Mouse (Mus musculus): ENCODE results near the gene C1qb. TPM values are rescaled to one million over a fixed set of nuclear protein-coding genes. Genes with fewer than 3 reads are reported as not detected.

The C1qb gene
- polyA plus RNA-seq, 1 experiment from 2014 or later = 53.9 TPM

DNA sequence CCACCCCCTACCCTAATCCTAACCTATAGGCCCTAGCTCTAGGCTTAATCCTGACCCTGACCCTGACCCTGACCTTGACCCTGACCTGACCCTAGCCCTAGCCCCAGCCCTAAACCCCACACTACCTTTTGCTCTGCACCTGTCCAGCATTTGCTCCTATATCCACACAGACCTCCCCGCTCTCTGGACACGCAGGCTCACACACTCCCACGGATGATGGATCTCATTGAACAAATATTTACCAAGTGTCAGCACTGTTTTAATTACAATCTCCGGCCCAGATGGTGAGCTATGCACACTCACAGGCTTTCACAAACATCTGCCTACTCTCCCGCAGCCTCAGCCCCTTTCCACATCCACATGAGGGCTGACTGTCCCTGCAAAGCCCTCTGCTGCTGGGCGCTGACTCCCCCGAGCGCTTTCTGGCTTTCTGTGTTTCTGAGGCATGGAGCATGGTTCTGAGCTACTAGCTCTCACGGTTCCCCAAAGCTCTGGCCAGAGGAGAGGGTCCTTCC is 12.2 kb upstream of the C1qb start:
- 60% methylated on average over 9 of the region's 9 CpGs for WGBS
- Histone ChIP-seq H3K9me3 (ENCODE audit: control insufficient read depth, low read length) (no peaks in the 10 kb centered on the region), H3K4me3 (ENCODE audit: low read length) (no peak overlapping the region), H3K9ac (ENCODE audit: low read depth, low read length) (no peak overlapping the region), H3K4me2 (ENCODE audit: low read length) (no peak overlapping the region), H3K27ac (ENCODE audit: low read depth, low read length) (no peak overlapping the region), H3K4me1 (ENCODE audit: control insufficient read depth, insufficient read depth, low read depth, low read length) (no peaks in the 10 kb centered on the region), H3K27me3 (replicated peaks; ENCODE audit: control insufficient read depth, insufficient read depth, low read length) (peaks cover 10% of the 10 kb centered on the region; the same call in 1 of the 2 replicates), H3K36me3 (ENCODE audit: control insufficient read depth, insufficient read depth, low read length) (no peaks in the 10 kb centered on the region)
- no peak for ATAC-seq

DNA sequence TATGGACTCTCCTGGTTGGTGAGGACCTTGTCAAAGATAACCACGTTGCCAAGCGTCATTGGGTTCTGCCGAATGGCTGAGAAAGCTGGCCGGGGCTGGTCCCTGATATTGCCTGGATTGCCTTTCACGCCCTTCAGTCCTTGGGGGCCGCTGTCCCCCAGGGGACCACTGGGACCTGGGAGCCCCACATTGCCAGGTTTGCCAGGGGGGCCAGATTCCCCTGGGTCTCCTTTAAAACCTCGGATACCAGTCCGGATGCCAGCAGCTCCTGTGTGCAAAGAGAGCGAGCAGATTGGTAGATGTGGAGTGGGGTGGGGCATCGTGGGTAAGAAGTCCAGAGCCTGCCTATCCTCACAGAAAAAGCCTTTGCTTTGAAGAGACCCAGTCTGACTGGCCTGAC is 10.5 kb upstream of the C1qb start:
- no peak overlapping the region for H3K9ac ChIP-seq (ENCODE audit: low read depth, low read length)
- H3K4me1 ChIP-seq (ENCODE audit: control insufficient read depth, insufficient read depth, low read depth, low read length) = no peaks in the 10 kb centered on the region
- no peak overlapping the region for H3K27ac ChIP-seq (ENCODE audit: low read depth, low read length)
- no peak for ATAC-seq
- WGBS = 33% methylated on average over 10 of the region's 10 CpGs
- no peaks in the 10 kb centered on the region for H3K9me3 ChIP-seq (ENCODE audit: control insufficient read depth, low read length)
- no peaks in the 10 kb centered on the region for H3K36me3 ChIP-seq (ENCODE audit: control insufficient read depth, insufficient read depth, low read length)
- H3K27me3 ChIP-seq (replicated peaks; ENCODE audit: control insufficient read depth, insufficient read depth, low read length) = peaks cover 10% of the 10 kb centered on the region; the same call in 1 of the 2 replicates
- H3K4me2 ChIP-seq (ENCODE audit: low read length) = no peak overlapping the region; the same call in 1 of the 2 replicates
- H3K4me3 ChIP-seq (ENCODE audit: low read length) = no peak overlapping the region

GRCm38 (mm10) chr4:136895861-136896260 is 9.9 kb upstream of the C1qb start:
- no peaks in the 10 kb centered on the region for H3K36me3 ChIP-seq (ENCODE audit: control insufficient read depth, insufficient read depth, low read length)
- no peak overlapping the region for H3K9ac ChIP-seq (ENCODE audit: low read depth, low read length)
- 3% methylated on average over 15 of the region's 15 CpGs for WGBS
- no peaks in the 10 kb centered on the region for H3K4me1 ChIP-seq (ENCODE audit: control insufficient read depth, insufficient read depth, low read depth, low read length)
- ATAC-seq = no peak
- peak overlapping the region; percentile 19; the same call in 1 of the 2 replicates for H3K4me2 ChIP-seq (ENCODE audit: low read length)
- no peaks in the 10 kb centered on the region for H3K9me3 ChIP-seq (ENCODE audit: control insufficient read depth, low read length)
- H3K27ac ChIP-seq (ENCODE audit: low read depth, low read length) = no peak overlapping the region
- peaks cover 12% of the 10 kb centered on the region; the same call in 1 of the 2 replicates for H3K27me3 ChIP-seq (replicated peaks; ENCODE audit: control insufficient read depth, insufficient read depth, low read length)
- H3K4me3 ChIP-seq (ENCODE audit: low read length) = no peak overlapping the region

DNA sequence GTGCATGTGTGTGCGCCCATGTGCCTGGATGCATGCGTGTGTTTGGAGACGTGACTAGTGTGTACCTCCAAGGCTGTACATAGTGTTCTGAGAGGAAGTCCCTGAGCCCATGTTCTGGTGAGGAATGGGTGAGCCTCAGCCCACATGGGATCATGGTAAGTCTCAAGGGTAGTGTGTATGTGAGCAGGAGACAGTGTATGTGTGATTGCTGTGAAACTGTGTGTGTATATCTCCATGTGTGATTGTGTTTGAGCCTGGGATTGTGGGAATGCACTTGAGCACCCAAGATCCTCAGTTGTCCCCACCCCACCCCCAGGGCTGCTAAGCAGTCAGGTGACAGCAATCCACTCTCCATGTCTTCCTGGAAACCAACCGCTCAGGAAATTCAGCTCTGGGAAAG is 8.8 kb upstream of the C1qb start:
- Histone ChIP-seq H3K4me3 (ENCODE audit: low read length) (no peak overlapping the region), H3K9ac (ENCODE audit: low read depth, low read length) (no peak overlapping the region), H3K27ac (ENCODE audit: low read depth, low read length) (no peak overlapping the region), H3K36me3 (ENCODE audit: control insufficient read depth, insufficient read depth, low read length) (no peaks in the 10 kb centered on the region), H3K4me2 (ENCODE audit: low read length) (no peak overlapping the region), H3K4me1 (ENCODE audit: control insufficient read depth, insufficient read depth, low read depth, low read length) (no peaks in the 10 kb centered on the region), H3K27me3 (replicated peaks; ENCODE audit: control insufficient read depth, insufficient read depth, low read length) (peaks cover 12% of the 10 kb centered on the region; the same call in 1 of the 2 replicates), H3K9me3 (ENCODE audit: control insufficient read depth, low read length) (no peaks in the 10 kb centered on the region)
- no peak for ATAC-seq
- 73% methylated on average over 4 of the region's 4 CpGs for WGBS

DNA sequence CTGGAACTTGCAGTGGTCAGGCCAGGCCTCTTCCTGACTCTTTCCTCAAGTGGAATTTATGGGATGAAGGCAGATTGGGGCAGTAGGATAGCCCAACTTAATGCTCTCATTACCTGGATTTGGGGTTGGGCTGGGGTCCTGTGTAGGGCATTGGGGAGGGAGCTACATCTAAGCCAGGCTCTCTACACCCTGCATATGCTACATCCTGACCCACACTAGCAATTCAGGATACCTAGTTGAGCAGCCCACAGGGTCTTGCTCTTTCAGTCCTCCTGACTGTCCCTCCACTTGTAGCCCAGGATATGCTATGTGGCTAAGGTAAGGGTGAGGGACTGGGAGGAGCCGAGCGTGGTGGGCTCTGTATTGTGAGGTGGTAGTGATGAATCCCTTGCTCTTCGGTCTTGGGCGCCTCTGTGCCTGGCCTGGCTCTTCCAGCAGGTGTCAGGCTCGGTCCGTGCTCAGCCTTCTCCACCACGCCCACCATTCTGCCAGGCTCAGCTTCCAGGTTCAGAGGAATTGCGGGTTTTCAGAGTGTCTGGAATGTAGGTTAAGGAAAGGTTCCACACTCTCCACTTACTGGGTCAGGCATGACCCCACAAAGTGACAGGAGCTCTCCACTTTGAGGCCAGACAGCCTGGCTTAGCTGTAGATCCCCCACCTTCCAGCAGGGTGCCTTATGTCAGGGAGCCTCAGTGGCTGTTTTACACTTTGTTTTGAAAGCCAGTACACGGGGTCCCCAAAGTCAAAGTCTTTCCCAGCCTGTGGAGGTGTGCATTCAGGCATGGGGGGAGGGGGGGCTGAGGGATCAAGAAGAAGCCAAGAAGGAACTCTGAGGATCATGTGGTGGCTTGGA is 7.9 kb upstream of the C1qb start:
- no peak overlapping the region; the same call in 1 of the 2 replicates for H3K9ac ChIP-seq (ENCODE audit: low read depth, low read length)
- no peaks in the 10 kb centered on the region for H3K36me3 ChIP-seq (ENCODE audit: control insufficient read depth, insufficient read depth, low read length)
- no peak overlapping the region for H3K27ac ChIP-seq (ENCODE audit: low read depth, low read length)
- H3K4me2 ChIP-seq (ENCODE audit: low read length) = no peak overlapping the region
- peak; percentile 90 for ATAC-seq
- no peaks in the 10 kb centered on the region for H3K9me3 ChIP-seq (ENCODE audit: control insufficient read depth, low read length)
- WGBS = 2% methylated on average over 9 of the region's 9 CpGs
- H3K4me3 ChIP-seq (ENCODE audit: low read length) = no peak overlapping the region
- H3K27me3 ChIP-seq (replicated peaks; ENCODE audit: control insufficient read depth, insufficient read depth, low read length) = peaks cover 12% of the 10 kb centered on the region; the same call in 1 of the 2 replicates
- no peaks in the 10 kb centered on the region for H3K4me1 ChIP-seq (ENCODE audit: control insufficient read depth, insufficient read depth, low read depth, low read length)

DNA sequence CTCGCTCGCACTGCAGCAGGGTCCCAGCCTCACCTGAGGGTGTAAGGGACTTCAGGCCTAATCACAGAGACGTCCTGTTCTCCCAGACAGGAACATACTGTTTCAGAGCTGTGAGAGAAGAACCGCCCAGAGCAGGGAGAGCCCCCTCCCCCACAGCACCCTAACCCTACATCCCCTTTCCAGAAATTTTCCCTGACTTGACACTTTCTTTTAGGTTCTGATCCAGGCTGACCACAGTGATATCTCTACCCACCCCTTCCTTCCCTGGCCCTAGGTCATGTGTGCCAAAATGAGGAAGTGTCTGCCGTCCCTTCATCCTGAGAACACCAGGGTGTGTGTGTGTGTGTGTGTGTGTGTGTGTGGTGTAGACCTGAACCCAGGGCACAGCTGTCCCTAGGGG is 6.8 kb upstream of the C1qb start, which contains the start of gene C1qc:
Gene C1qc (minus strand): TSS at position 255 of the 400 bp plus-strand sequence.
- no peak within 1 kb of the TSS; the same call in 1 of the 2 replicates for H3K9ac ChIP-seq (ENCODE audit: low read depth, low read length)
- H3K36me3 ChIP-seq (ENCODE audit: control insufficient read depth, insufficient read depth, low read length) = no peaks in the 10 kb centered on the region

DNA sequence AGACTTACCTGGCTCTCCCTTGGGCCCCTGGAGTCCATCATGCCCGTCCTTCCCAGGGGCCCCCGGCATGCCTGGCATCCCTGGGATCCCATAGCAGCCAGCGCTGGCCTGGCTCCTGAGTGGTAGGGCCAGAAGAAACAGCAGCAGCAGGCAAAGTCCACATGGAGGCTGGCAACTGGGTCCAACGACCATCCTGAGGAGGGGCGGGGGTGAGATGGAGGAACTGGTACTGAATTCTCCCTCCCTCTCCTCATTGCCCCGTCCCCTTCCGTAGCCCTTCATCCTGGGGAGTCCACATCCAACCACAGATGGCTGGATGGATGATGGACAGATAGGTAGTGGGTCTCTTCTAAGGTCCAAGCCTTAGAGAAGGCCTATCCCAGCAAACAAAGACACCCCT is 6.4 kb upstream of the C1qb start:
- Histone ChIP-seq H3K36me3 (ENCODE audit: control insufficient read depth, insufficient read depth, low read length) (no peaks in the 10 kb centered on the region), H3K4me3 (ENCODE audit: low read length) (no peak overlapping the region), H3K27me3 (replicated peaks; ENCODE audit: control insufficient read depth, insufficient read depth, low read length) (peaks cover 11% of the 10 kb centered on the region; the same call in 1 of the 2 replicates), H3K27ac (ENCODE audit: low read depth, low read length) (no peak overlapping the region), H3K9me3 (ENCODE audit: control insufficient read depth, low read length) (no peaks in the 10 kb centered on the region), H3K4me2 (ENCODE audit: low read length) (no peak overlapping the region), H3K9ac (ENCODE audit: low read depth, low read length) (no peak overlapping the region; the same call in 1 of the 2 replicates), H3K4me1 (ENCODE audit: control insufficient read depth, insufficient read depth, low read depth, low read length) (no peaks in the 10 kb centered on the region)
- no peak for ATAC-seq
- 67% methylated on average over 7 of the region's 7 CpGs for WGBS

More for the DNA sequence above, 6.8 kb upstream of the C1qb start, which contains the start of gene C1qc:
- no peak within 1 kb of the TSS for H3K4me3 ChIP-seq (ENCODE audit: low read length)
- no peak within 1 kb of the TSS for H3K27ac ChIP-seq (ENCODE audit: low read depth, low read length)
- no peaks in the 10 kb centered on the region for H3K9me3 ChIP-seq (ENCODE audit: control insufficient read depth, low read length)
- H3K4me2 ChIP-seq (ENCODE audit: low read length) = no peak within 1 kb of the TSS
- no peak for ATAC-seq
- H3K4me1 ChIP-seq (ENCODE audit: control insufficient read depth, insufficient read depth, low read depth, low read length) = no peaks in the 10 kb centered on the region
- H3K27me3 ChIP-seq (replicated peaks; ENCODE audit: control insufficient read depth, insufficient read depth, low read length) = peaks cover 12% of the 10 kb centered on the region; the same call in 1 of the 2 replicates
- 69% methylated on average over 5 of the region's 5 CpGs for WGBS

GRCm38 (mm10) chr4:136891115-136891514 is 5.1 kb upstream of the C1qb start:
- Histone ChIP-seq H3K27me3 (replicated peaks; ENCODE audit: control insufficient read depth, insufficient read depth, low read length) (peaks cover 5% of the 10 kb centered on the region; the same call in 1 of the 2 replicates), H3K4me3 (ENCODE audit: low read length) (no peak overlapping the region), H3K4me2 (ENCODE audit: low read length) (no peak overlapping the region), H3K9me3 (ENCODE audit: control insufficient read depth, low read length) (no peaks in the 10 kb centered on the region), H3K36me3 (ENCODE audit: control insufficient read depth, insufficient read depth, low read length) (no peaks in the 10 kb centered on the region), H3K4me1 (ENCODE audit: control insufficient read depth, insufficient read depth, low read depth, low read length) (no peaks in the 10 kb centered on the region), H3K27ac (ENCODE audit: low read depth, low read length) (no peak overlapping the region), H3K9ac (ENCODE audit: low read depth, low read length) (no peak overlapping the region)
- no peak for ATAC-seq
- WGBS = 90% methylated on average over 4 of the region's 4 CpGs

- no peak for ATAC-seq
- Histone ChIP-seq H3K36me3 (ENCODE audit: control insufficient read depth, insufficient read depth, low read length) (no peaks in the 10 kb centered on the region), H3K27ac (ENCODE audit: low read depth, low read length) (no peak overlapping the region), H3K4me3 (ENCODE audit: low read length) (no peak overlapping the region), H3K4me2 (ENCODE audit: low read length) (no peak overlapping the region), H3K4me1 (ENCODE audit: control insufficient read depth, insufficient read depth, low read depth, low read length) (no peaks in the 10 kb centered on the region), H3K9ac (ENCODE audit: low read depth, low read length) (no peak overlapping the region), H3K9me3 (ENCODE audit: control insufficient read depth, low read length) (no peaks in the 10 kb centered on the region), H3K27me3 (replicated peaks; ENCODE audit: control insufficient read depth, insufficient read depth, low read length) (peaks cover 4% of the 10 kb centered on the region; the same call in 1 of the 2 replicates)
- 84% methylated on average over 15 of the region's 15 CpGs for WGBS
Measured at GRCm38 (mm10) chr4:136889981-136890380, 4.0 kb upstream of the C1qb start.
